Mouse (Mus musculus) liver, adult 2 months (tissue): ENCODE measurements around the gene Urb1. TPM values are rescaled to one million over a fixed set of nuclear protein-coding genes. Genes with fewer than 3 reads are reported as not detected.
A peak's percentile ranks its signal among the peaks of the same experiment; 100 is the strongest.

Source experiments
- DNase-seq: peaks from one replicate; pipeline ENCODE4 v3.0.0-alpha.2; 2011; ENCODE audit warnings: low read depth, low spot score; ENCODE audit errors: extremely low read depth
- H3K27ac ChIP-seq: fragments of 200-500 bp; replicated peaks from 2 replicates; pipeline ENCODE4 v1.5.1; 2012; ENCODE audit warnings: low read depth, mild to moderate bottlenecking, control low read depth, inconsistent platforms, low read length; ENCODE audit not compliant: insufficient read depth
- H3K27me3 ChIP-seq: fragments of 200-500 bp; 2 replicates; pipeline ENCODE4 v1.6.1; 2012; ENCODE audit warnings: mild to moderate bottlenecking, moderate library complexity, low read length, inconsistent platforms; ENCODE audit not compliant: control insufficient read depth, insufficient read depth
- H3K36me3 ChIP-seq: fragments of 200-500 bp; 2 replicates; pipeline ENCODE4 v1.6.1; 2012; ENCODE audit warnings: low read length, inconsistent platforms; ENCODE audit not compliant: control insufficient read depth, insufficient read depth
- H3K4me1 ChIP-seq: fragments of 200-500 bp; 2 replicates; pipeline ENCODE4 v1.6.1; 2011; ENCODE audit warnings: low read length; ENCODE audit not compliant: control insufficient read depth, insufficient read depth
- H3K4me3 ChIP-seq: fragments of 200-500 bp; 2 replicates; pipeline ENCODE4 v1.5.1; 2011; ENCODE audit warnings: low read depth, mild to moderate bottlenecking, control low read depth, low read length, moderate library complexity; ENCODE audit not compliant: insufficient read depth
- H3K79me2 ChIP-seq: fragments of 200-500 bp; 2 replicates; pipeline ENCODE4 v1.6.1; 2012; ENCODE audit warnings: inconsistent platforms, mild to moderate bottlenecking, low read length, moderate library complexity; ENCODE audit not compliant: control insufficient read depth, insufficient read depth
- H3K9ac ChIP-seq: fragments of 200-500 bp; 2 replicates; pipeline ENCODE4 v1.6.1; 2012; ENCODE audit warnings: low read depth, mild to moderate bottlenecking, control low read depth, inconsistent platforms, low read length
- CTCF ChIP-seq: fragments of 200-500 bp; IDR thresholded peaks from 2 replicates; pipeline ENCODE4 v1.5.1; 2011; ENCODE audit warnings: low read depth, low read length, control low read depth
- POLR2A ChIP-seq: fragments of 200-500 bp; IDR thresholded peaks from 2 replicates; pipeline ENCODE4 v1.6.1; 2011; ENCODE audit warnings: low read length, control low read depth; ENCODE audit not compliant: insufficient read depth; ENCODE audit errors: extremely low read depth
- WGBS: fragments of 180-500 bp; shearing (Covaris S2); methylation state at CpG from one replicate; pipeline ENCODE4 v1.1.7; 2018; 5-methylcytosine and 5-hydroxymethylcytosine counted together
- polyA plus RNA-seq: library from polyadenylated mRNA; depleted of rRNA; stranded (reverse); fragments of >200 nt; gene quantifications from 2 replicates; pipeline ENCODE4 v1.2.3, GENCODE M21; 2012
- total RNA-seq: library from RNA; depleted of rRNA; stranded (reverse); fragments of >200 nt; gene quantifications from 2 replicates; pipeline ENCODE4 v1.2.3, GENCODE M21; 2014

Gene Urb1
- total and polyA plus RNA-seq, 2 experiments: 1.9 to 2.7 TPM

GRCm38 (mm10) chr16:90792500-90792899 is 17.7 kb downstream of the Urb1 start:
- Histone ChIP-seq H3K4me3 (no peak overlapping the region), H3K36me3 (peaks cover 41% of the 10 kb centered on the region), H3K79me2 (no peaks in the 10 kb centered on the region), H3K9ac (no peak overlapping the region), H3K4me1 (no peaks in the 10 kb centered on the region), H3K27me3 (no peaks in the 10 kb centered on the region), H3K27ac (no peak overlapping the region)
- no peak for TF ChIP-seq POLR2A
- DNase-seq: peak; percentile 40
- WGBS: 34% methylated on average over 3 of the region's 3 CpGs

DNA sequence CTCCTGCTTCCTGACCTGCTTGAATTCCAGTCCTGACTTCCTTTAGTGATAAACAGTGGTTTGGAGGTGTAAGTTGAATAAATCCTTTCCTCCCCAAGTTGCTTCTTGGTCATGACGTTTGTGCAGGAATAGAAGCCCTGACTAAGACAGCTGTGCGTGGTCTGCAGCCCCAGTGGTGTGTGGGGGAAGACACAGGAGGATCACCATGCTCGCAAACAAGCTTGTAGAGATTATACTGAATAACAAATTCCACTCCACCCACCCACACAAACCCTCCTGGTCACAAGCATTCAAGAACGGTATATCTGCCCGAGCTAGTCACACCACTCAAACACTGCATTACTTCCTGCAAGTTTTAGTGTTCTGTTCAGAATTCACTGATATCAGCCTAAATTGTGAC is 18.1 kb downstream of the Urb1 start:
- Histone ChIP-seq H3K27me3 (no peaks in the 10 kb centered on the region), H3K27ac (no peak overlapping the region), H3K79me2 (no peaks in the 10 kb centered on the region), H3K36me3 (peaks cover 39% of the 10 kb centered on the region), H3K4me1 (no peaks in the 10 kb centered on the region), H3K4me3 (no peak overlapping the region), H3K9ac (no peak overlapping the region)
- TF ChIP-seq POLR2A (no peak), CTCF (no peak)
- 76% methylated on average over 5 of the region's 5 CpGs for WGBS
- no peak for DNase-seq

GRCm38 (mm10) chr16:90790946-90791345 is 19.3 kb downstream of the Urb1 start:
- no peaks in the 10 kb centered on the region for H3K79me2 ChIP-seq
- peaks cover 36% of the 10 kb centered on the region for H3K36me3 ChIP-seq
- H3K27me3 ChIP-seq: no peaks in the 10 kb centered on the region
- H3K4me3 ChIP-seq: no peak overlapping the region
- WGBS: 95% methylated on average over 6 of the region's 6 CpGs
- no peak overlapping the region for H3K9ac ChIP-seq
- H3K4me1 ChIP-seq: no peaks in the 10 kb centered on the region
- H3K27ac ChIP-seq: no peak overlapping the region
- TF ChIP-seq CTCF (no peak), POLR2A (no peak)
- DNase-seq: no peak

GRCm38 (mm10) chr16:90788580-90788979 is 21.6 kb downstream of the Urb1 start:
- Histone ChIP-seq H3K27ac (no peak overlapping the region), H3K79me2 (no peaks in the 10 kb centered on the region), H3K9ac (no peak overlapping the region), H3K4me3 (no peak overlapping the region), H3K27me3 (no peaks in the 10 kb centered on the region), H3K4me1 (no peaks in the 10 kb centered on the region; the same call in 1 of the 2 replicates), H3K36me3 (peaks cover 29% of the 10 kb centered on the region)
- 94% methylated on average over 6 of the region's 6 CpGs for WGBS
- TF ChIP-seq CTCF: no peak
- TF ChIP-seq POLR2A: no peak
- DNase-seq: no peak

- no peak for TF ChIP-seq CTCF
- no peak for TF ChIP-seq POLR2A
- 29% methylated on average over 4 of the region's 4 CpGs for WGBS
- Histone ChIP-seq H3K9ac (no peak overlapping the region), H3K79me2 (no peaks in the 10 kb centered on the region), H3K4me1 (no peaks in the 10 kb centered on the region; the same call in 1 of the 2 replicates), H3K27ac (no peak overlapping the region), H3K36me3 (peaks cover 26% of the 10 kb centered on the region), H3K4me3 (no peak overlapping the region), H3K27me3 (no peaks in the 10 kb centered on the region)
- peak; percentile 85 for DNase-seq
These were observed 25.0 kb downstream of the Urb1 start for GRCm38 (mm10) chr16:90785257-90785656.

DNA sequence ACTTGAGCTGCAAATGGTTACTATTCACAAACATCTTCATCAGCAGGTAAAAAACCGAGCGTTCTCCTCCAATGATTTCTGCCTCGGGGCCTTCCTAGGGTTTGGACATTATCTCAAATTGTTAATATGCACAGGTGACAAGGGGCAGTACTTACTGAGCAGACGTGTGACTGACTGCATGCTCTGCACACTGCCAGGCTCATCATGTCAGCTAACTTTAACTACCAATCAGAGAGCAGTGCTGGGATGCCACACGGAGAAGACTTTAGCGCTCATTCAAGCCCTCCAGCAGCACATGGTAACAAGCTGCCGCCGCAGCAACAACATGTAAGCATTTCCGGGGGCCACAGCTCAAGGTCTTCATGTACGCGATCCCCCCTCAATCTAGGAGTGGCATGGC is 26.9 kb downstream of the Urb1 start:
- 94% methylated on average over 11 of the region's 11 CpGs for WGBS
- Histone ChIP-seq H3K27ac (no peak overlapping the region), H3K36me3 (peaks cover 18% of the 10 kb centered on the region), H3K4me3 (no peak overlapping the region), H3K9ac (no peak overlapping the region), H3K4me1 (peaks cover 3% of the 10 kb centered on the region), H3K27me3 (no peaks in the 10 kb centered on the region), H3K79me2 (no peaks in the 10 kb centered on the region)
- DNase-seq: no peak
- TF ChIP-seq CTCF: no peak
- TF ChIP-seq POLR2A: no peak
